ENCODE assay signal across 9 mouse cellular contexts in the genomic region with DNA sequence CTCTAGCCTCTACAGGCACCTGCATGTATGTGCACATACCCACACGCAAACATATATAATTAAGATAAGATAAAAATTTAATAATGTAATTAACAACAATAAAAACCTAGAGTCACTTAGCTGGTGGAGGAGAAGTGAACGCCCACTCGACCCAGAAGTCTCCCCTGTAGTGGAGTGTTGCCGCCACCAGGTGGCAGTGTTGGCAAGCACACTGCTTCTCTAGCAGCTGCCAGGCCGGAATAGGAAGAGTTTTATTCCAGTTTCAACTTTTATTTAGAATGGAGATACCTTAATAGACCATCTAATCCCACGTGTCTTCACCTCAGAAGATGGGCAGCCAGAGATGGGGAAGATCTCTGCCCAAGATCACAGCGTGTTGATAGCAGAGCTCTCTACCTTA. TPM values are rescaled to one million over a fixed set of nuclear protein-coding genes. Genes with fewer than 3 reads are reported as not detected.
A peak's percentile ranks its signal among the peaks of the same experiment; 100 is the strongest.
DNase-seq lines count a peak whose midpoint lies in the region; ATAC-seq lines count a peak whose summit lies in the region.
"Had no signal": no experiment of that assay in that cellular context is flagged by ENCODE, and none has a peak within 500 bp of the region (broad histone marks: within the 10 kb centered on the region; RNA-seq: fewer than 3 reads in every experiment).

No protein-coding gene starts in this region.

- no peak overlapping the region for H3K27ac ChIP-seq in lung, embryonic 16.5 days (ENCODE audit: low read length)
- H3K27ac ChIP-seq: limb, embryonic 15.5 days had no signal

- no peak overlapping the region for H3K9ac ChIP-seq in lung, embryonic 16.5 days (ENCODE audit: low read length)
- H3K9ac ChIP-seq: limb, embryonic 15.5 days had no signal

- ATAC-seq in lung, embryonic 16.5 days (ENCODE audit: low read depth): peak; percentile 20; the same call in 1 of the 2 replicates

- no peak overlapping the region for H3K4me3 ChIP-seq in lung, embryonic 16.5 days (ENCODE audit: low read length)
- H3K4me3 ChIP-seq: limb, embryonic 15.5 days had no signal

- H3K4me2 ChIP-seq in lung, embryonic 16.5 days (ENCODE audit: low read depth, low read length): no peak overlapping the region
- H3K4me2 ChIP-seq: limb, embryonic 15.5 days had no signal

- H3K36me3 ChIP-seq in lung, embryonic 16.5 days (ENCODE audit: control insufficient read depth, insufficient read depth, low read length): no peaks in the 10 kb centered on the region
- H3K36me3 ChIP-seq: limb, embryonic 15.5 days had no signal

- DNase-seq in 416B (ENCODE audit: low read depth): peak; percentile 69
- peak; percentile 56 for DNase-seq in Muller cell, postnatal 12 days (ENCODE audit: inconsistent ontology term)
- peak; percentile 87 to 89 for DNase-seq in cerebellum, postnatal 25 days
- peak; percentile 72 to 80 for DNase-seq in gastrocnemius, postnatal 4 days (ENCODE audit: low spot score in 2 of 2)
- DNase-seq in layer of hippocampus, adult 18-20 months (ENCODE audit: low spot score in 2 of 2): peak; percentile 65 to 92
- DNase-seq in right cerebral cortex, adult 2 months (ENCODE audit: low spot score in 2 of 2): peak; percentile 90 to 93
- DNase-seq in urinary bladder, postnatal 14 days (ENCODE audit: low spot score): peak; percentile 82

- no peaks in the 10 kb centered on the region; the same call in 1 of the 2 replicates for H3K27me3 ChIP-seq in lung, embryonic 16.5 days (ENCODE audit: control insufficient read depth, insufficient read depth, low read depth, low read length)

- WGBS in lung, embryonic 16.5 days: under 1% methylated on average over 7 of the region's 7 CpGs

- H3K9me3 ChIP-seq in lung, embryonic 16.5 days (ENCODE audit: control insufficient read depth, low read length): no peaks in the 10 kb centered on the region
- H3K9me3 ChIP-seq: limb, embryonic 15.5 days had no signal

- H3K4me1 ChIP-seq in lung, embryonic 16.5 days (replicated peaks; ENCODE audit: control insufficient read depth, insufficient read depth, low read length): peaks cover 15% of the 10 kb centered on the region

RNA-seq across cellular contexts. Expression of gene Etv4, which starts 28.1 kb away (rescaled TPM):
- total RNA-seq in gastrocnemius, postnatal 4 days (2021): 10 to 100 TPM; 11.3 to 15.9 TPM
- 10 to 100 TPM in 1 of 2 experiments, 1 to 10 TPM in 1; 9.0 to 10.6 TPM for total RNA-seq in layer of hippocampus, adult 18-20 months (2021)
- polyA plus RNA-seq in lung, embryonic 16.5 days (2015; fragmentation: Nextera tagmentation; extraction: Ambion mirVana): 10.3 and 13.4 TPM in 2 replicates
